Mouse (Mus musculus) frontal cortex, adult 2 months (tissue): Measurements from ENCODE around the gene Rsbn1. TPM values are rescaled to one million over a fixed set of nuclear protein-coding genes. Genes with fewer than 3 reads are reported as not detected.

Experiments
- DNase-seq, 2 experiments: peaks; one replicate each; pipeline ENCODE4 v3.0.0; 2022; ENCODE audit warnings: low spot score in 1 of 2; ENCODE audit errors: extremely low spot score in 1 of 2
- polyA plus RNA-seq: library from polyadenylated mRNA; depleted of rRNA; stranded (reverse); fragments of >200 nt; gene quantifications from 2 replicates; pipeline ENCODE4 v1.2.3, GENCODE M21; 2012; rRNA removed

Rsbn1 gene
- polyA plus RNA-seq, result 12.8 and 12.9 TPM in 2 replicates

GRCm38 (mm10) chr3:103914010-103914669, at the start of gene Rsbn1:
Rsbn1 (plus strand) TSS chr3:103914120.
- peak; percentile 98 for DNase-seq

DNA sequence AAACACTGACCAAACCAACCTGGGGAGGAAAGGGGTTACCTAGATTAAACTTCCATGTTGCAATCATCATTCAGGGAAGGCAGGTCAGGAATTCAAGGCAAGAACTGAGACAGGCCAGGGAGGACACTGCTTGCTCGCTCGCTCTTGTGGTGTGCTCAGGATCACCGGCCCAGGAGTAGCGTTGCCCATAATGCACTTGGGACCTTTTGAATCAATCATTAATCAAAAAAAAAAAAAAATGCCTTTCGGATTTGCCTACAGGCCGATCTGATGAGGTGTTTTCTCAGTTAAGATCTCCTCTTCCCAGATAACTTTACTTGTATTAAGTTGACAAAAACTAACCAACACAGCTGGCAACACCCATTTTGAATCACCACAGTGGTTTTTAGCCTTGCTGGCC, 49.7 kb upstream of the Rsbn1 start:
- no peak for DNase-seq

DNA sequence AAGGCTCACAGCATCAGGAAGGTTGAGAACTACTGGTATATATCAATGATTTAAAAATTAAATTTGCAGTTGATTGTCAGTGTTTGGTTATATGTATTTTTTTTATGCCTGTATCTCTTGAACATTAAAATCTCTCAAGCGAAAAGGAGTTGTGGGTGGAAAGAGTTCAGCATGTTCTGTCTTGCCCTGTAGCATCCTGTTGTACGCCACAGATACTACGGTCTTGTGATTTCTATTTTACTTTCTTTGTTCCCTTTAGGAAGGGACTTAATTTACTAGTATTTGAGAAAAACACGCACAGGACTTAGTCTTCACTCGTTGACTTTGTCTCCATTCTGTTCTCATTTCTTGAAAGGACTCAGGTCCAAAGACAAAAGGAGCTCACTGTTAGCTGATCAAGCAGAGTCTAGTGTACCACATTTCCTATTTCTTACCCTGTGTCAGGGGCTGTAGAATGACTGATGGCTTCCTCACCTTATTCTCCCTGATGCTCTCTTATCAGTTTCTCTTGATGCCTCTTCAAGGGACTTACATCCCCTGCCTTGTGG, 46.4 kb upstream of the Rsbn1 start:
- DNase-seq, result no peak

- DNase-seq, result no peak
Measured at GRCm38 (mm10) chr3:103868008-103868407, 45.9 kb upstream of the Rsbn1 start.

DNA sequence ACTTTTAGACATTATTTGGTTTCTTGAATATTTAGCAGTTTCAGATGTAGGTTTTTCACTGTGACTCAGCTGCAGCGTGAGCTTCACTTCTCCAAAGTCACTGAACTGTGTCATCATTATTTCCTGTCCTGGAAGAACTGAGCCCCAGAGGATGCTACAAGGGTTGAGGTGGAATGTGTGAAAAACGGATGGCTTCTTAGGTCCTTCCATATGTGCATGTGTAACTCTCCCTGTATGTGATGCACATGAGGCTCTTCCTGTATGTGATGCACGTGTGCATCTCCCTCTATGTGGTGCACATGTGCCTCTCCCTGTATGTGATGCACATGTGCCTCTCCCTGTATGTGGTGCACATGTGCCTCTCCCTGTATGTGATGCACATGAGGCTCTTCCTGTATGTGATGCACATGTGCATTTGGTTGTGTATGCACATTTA, 41.2 kb upstream of the Rsbn1 start:
- DNase-seq, result no peak

- DNase-seq, result no peak
Measured at GRCm38 (mm10) chr3:103874329-103874728, 39.6 kb upstream of the Rsbn1 start.

- DNase-seq, result peak in 1 of 2 experiments; percentile 10
Measured at GRCm38 (mm10) chr3:103885946-103886345, 28.0 kb upstream of the Rsbn1 start.

- peak in 1 of 2 experiments; percentile 79 for DNase-seq
Measured at GRCm38 (mm10) chr3:103887581-103887980, 26.3 kb upstream of the Rsbn1 start.

DNA sequence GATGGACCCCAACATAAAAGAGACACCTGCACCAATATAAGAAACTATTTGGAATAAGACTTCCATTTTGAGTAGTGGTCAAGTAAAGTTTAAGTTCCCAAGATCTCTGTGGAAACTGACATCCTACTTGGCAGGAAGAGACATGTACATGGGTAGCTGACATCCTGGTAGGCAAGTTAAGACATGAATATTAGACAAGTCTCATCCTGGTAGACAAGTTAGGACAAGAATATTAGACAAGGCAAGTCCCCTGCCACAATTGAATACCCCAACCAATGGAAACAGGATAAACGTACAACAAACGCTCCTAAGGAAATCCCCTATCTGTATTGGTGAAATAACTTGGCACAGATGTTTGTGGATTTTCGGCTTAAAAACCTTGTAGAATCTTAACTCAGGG, 20.5 kb upstream of the Rsbn1 start:
- no peak for DNase-seq

DNA sequence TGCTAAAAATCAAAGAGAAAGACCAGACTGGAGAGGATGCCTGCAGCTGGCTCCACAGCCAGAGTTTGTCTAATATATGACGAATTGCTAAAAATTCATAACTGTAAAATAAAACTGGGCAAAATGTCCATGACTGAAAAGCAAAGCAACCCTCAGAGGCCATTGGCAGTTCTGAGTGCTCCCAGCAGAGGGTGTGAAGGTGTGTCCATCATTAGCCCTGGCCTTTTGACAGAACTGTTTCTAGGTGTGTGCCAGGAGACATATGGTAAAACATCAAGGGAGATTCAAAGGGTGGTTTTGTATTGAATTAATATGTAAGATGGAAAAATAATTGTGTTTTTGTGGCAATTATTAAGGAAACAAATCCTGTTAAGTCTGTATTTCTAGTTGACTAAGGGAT, 9.2 kb upstream of the Rsbn1 start:
- no peak for DNase-seq

GRCm38 (mm10) chr3:103907335-103908030, 6.4 kb upstream of the Rsbn1 start:
- no peak for DNase-seq

DNA sequence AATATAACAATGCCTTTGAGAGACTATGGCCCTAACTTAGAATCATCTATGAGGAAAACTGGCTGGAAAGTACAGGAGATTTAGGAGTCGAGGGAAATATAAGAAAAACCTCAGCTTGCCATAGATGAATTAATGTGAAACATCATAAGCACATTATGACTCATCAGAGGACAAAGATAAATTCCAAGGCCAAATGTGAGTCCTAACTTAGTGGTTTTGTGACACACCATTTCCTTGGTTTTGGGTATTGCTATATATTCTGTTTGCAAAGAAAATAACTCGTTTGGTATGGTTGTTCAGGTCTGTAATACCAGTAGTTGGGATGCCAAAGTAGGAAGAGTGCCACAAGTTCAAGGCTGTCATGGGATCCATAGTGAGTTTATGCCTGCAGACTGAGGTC, 5.1 kb upstream of the Rsbn1 start:
- no peak for DNase-seq

- DNase-seq, result peak in 1 of 2 experiments; percentile 30
Measured at GRCm38 (mm10) chr3:103913451-103913961, 414 bp upstream of the Rsbn1 start.

- peak; percentile 16 to 33 for DNase-seq
Measured at GRCm38 (mm10) chr3:103914732-103915508, 1.0 kb downstream of the Rsbn1 start.

DNA sequence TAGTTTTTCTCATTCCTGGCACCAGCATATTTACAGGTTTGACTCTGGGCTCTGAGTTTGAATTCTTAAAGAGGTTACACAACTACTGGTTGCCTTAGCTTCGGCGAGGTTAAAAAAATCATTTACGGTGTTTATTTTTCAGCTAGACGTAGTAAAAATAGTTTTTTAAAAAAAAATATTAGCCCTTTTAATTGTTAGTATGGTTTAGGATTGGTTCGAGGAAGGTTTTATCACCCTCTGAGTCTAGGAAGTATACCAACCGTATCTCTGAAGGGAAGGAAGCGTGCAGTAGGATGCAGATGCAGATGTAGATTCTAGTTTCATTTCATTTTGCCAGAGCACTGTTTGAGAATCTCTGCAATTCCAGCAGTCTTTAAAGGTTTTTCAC, 1.6 kb downstream of the Rsbn1 start:
- DNase-seq, result no peak

DNA sequence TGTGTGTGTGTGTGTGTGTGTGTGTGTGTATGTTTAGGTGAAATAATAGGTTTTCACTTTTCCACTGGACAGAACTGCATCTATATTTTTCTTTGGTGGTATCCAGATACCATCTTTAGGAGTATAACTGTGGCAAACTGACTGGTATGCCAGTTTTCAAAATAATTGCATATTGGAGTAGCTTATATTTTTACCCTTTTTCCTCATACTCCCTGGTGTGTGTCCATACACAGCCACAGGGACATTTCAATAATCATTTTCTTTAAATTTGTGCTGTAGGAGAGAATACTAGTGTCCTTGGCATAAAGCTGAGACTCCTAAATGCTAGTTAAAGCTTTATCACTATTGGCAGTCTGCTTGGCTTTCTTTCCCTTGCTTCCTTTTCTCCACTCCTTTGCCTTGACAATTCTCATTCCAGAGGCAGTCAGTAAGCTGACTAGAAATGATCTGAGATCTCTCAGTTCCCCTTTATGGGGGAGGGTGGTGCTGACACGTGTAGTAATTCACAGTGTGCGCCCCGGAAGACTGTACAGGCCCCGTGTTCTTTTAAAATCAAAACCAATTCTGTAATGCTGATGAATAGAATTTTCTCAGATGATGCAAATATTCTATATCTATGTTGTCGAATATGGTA, 2.4 kb downstream of the Rsbn1 start:
- DNase-seq, result peak in 1 of 2 experiments; percentile 31

GRCm38 (mm10) chr3:103916839-103917237, 2.9 kb downstream of the Rsbn1 start:
- no peak for DNase-seq

- DNase-seq, result no peak
Measured at GRCm38 (mm10) chr3:103920094-103920493, 6.2 kb downstream of the Rsbn1 start.

GRCm38 (mm10) chr3:103925302-103925701, 11.4 kb downstream of the Rsbn1 start:
- DNase-seq, result no peak

DNA sequence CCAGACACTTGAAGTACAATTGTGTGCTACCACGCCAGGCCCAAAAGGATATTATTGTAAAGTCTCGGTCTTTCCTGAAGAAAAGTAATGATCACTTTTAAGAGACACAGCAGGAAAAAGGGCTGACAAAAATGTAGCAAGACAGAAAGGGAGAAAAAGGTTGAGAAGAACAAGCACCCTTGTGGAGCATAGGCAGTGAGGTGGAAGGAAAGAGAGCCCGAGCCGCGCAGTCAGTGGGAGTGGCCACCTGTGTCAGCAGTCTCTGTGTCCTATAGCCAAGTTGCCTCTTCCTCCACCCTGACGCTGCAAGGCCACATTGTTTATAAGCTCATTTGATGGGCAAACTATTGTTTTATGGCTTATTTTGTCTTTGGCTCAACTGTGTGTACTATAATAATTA, 13.6 kb downstream of the Rsbn1 start:
- no peak for DNase-seq
